Mouse (Mus musculus): ENCODE results near the gene Akap13. TPM values are rescaled to one million over a fixed set of nuclear protein-coding genes. Genes with fewer than 3 reads are reported as not detected.

The Akap13 gene
- total RNA-seq, 1 experiment: 24.6 TPM

- Histone ChIP-seq H3K4me3 (ENCODE audit: insufficient read depth in 1 of 2, low read depth in 1 of 2, low read length in 2 of 2, poor library complexity in 1 of 2, severe bottlenecking in 1 of 2) (no peak overlapping the region), H3K9ac (ENCODE audit: insufficient read depth, low read depth, low read length, poor library complexity, severe bottlenecking) (no peak overlapping the region), H3K36me3 (ENCODE audit: control insufficient read depth, insufficient read depth, low read length, poor library complexity, severe bottlenecking) (no peaks in the 10 kb centered on the region), H3K9me3 (ENCODE audit: control insufficient read depth, insufficient read depth, low read depth, low read length) (no peaks in the 10 kb centered on the region), H3K4me1 (ENCODE audit: control insufficient read depth in 2 of 2, insufficient read depth in 2 of 2, low read length in 2 of 2, poor library complexity in 1 of 2) (peaks cover 0 to 4% of the 10 kb centered on the region in 2 experiments; a peak in 1 of 4 replicates), H3K27ac (ENCODE audit: insufficient read depth, low read depth, low read length, poor library complexity, severe bottlenecking) (no peak overlapping the region)
- TF ChIP-seq MAFK (IDR thresholded peaks at IDR 0.05; ENCODE audit: insufficient read depth, low read depth, low read length): no peak
- TF ChIP-seq CHD2 (IDR thresholded peaks at IDR 0.05; ENCODE audit: low read depth, low read length): no peak
- TF ChIP-seq ZNF384 (IDR thresholded peaks at IDR 0.05; ENCODE audit: low read depth, low read length): no peak
- TF ChIP-seq ZC3H11A (IDR thresholded peaks at IDR 0.05; ENCODE audit: borderline replicate concordance, low read depth, low read length): no peak
- no peak for TF ChIP-seq HCFC1 (IDR thresholded peaks at IDR 0.05; ENCODE audit: borderline replicate concordance, insufficient read depth, low read length)
- in situ Hi-C loops (cut with MboI; ENCODE audit: low sequenced_read_pairs in 2 of 2, unreplicated experiment in 2 of 2): no loop called here
- DNase-seq (ENCODE audit: low read depth, low spot score): no peak
Observed at GRCm38 (mm10) chr7:75524789-75525569, 69.6 kb downstream of the Akap13 start.

GRCm38 (mm10) chr7:75525716-75526401 is 70.5 kb downstream of the Akap13 start:
- no peak for DNase-seq (ENCODE audit: low read depth, low spot score)
- Histone ChIP-seq H3K9ac (ENCODE audit: insufficient read depth, low read depth, low read length, poor library complexity, severe bottlenecking) (no peak overlapping the region), H3K36me3 (ENCODE audit: control insufficient read depth, insufficient read depth, low read length, poor library complexity, severe bottlenecking) (no peaks in the 10 kb centered on the region), H3K27ac (ENCODE audit: insufficient read depth, low read depth, low read length, poor library complexity, severe bottlenecking) (no peak overlapping the region), H3K9me3 (ENCODE audit: control insufficient read depth, insufficient read depth, low read depth, low read length) (no peaks in the 10 kb centered on the region), H3K4me3 (ENCODE audit: insufficient read depth in 1 of 2, low read depth in 1 of 2, low read length in 2 of 2, poor library complexity in 1 of 2, severe bottlenecking in 1 of 2) (no peak overlapping the region), H3K4me1 (ENCODE audit: control insufficient read depth in 2 of 2, insufficient read depth in 2 of 2, low read length in 2 of 2, poor library complexity in 1 of 2) (peaks cover 0 to 1% of the 10 kb centered on the region in 2 experiments; a peak in 1 of 4 replicates)
- in situ Hi-C loops (cut with MboI; ENCODE audit: low sequenced_read_pairs in 2 of 2, unreplicated experiment in 2 of 2): no loop called here
- TF ChIP-seq ZNF384 (IDR thresholded peaks at IDR 0.05; ENCODE audit: low read depth, low read length) (no peak), ZC3H11A (IDR thresholded peaks at IDR 0.05; ENCODE audit: borderline replicate concordance, low read depth, low read length) (no peak), HCFC1 (IDR thresholded peaks at IDR 0.05; ENCODE audit: borderline replicate concordance, insufficient read depth, low read length) (no peak)

DNA sequence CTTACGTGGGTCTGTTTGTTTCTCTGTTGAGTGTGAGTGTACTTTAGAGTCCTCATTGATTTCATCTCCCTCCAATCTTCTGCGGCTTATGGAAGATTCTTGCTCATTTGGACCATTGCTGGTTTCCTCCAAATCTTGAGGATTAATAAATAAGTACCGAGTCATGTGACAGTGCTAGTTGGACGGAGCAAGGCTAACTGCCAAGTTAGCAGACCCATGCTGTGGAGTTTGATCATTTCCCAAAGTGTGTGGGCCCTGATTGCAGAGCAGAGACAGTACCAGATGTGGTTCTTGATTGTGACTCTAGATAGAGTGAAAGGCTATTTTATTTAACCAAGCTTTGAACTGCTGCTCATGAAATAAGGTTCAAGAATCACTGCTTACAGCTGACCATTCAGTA is 73.4 kb downstream of the Akap13 start:
- in situ Hi-C loops (cut with MboI; ENCODE audit: low sequenced_read_pairs in 2 of 2, unreplicated experiment in 2 of 2): no loop called here
- Histone ChIP-seq H3K4me1 (ENCODE audit: control insufficient read depth in 2 of 2, insufficient read depth in 2 of 2, low read length in 2 of 2, poor library complexity in 1 of 2) (no peaks in the 10 kb centered on the region), H3K4me3 (ENCODE audit: insufficient read depth in 1 of 2, low read depth in 1 of 2, low read length in 2 of 2, poor library complexity in 1 of 2, severe bottlenecking in 1 of 2) (no peak overlapping the region), H3K9ac (ENCODE audit: insufficient read depth, low read depth, low read length, poor library complexity, severe bottlenecking) (no peak overlapping the region), H3K27ac (ENCODE audit: insufficient read depth, low read depth, low read length, poor library complexity, severe bottlenecking) (no peak overlapping the region), H3K9me3 (ENCODE audit: control insufficient read depth, insufficient read depth, low read depth, low read length) (no peaks in the 10 kb centered on the region), H3K36me3 (ENCODE audit: control insufficient read depth, insufficient read depth, low read length, poor library complexity, severe bottlenecking) (no peaks in the 10 kb centered on the region)
- DNase-seq (ENCODE audit: low read depth, low spot score): no peak
- TF ChIP-seq MAFK (IDR thresholded peaks at IDR 0.05; ENCODE audit: insufficient read depth, low read depth, low read length) (no peak), ZNF384 (IDR thresholded peaks at IDR 0.05; ENCODE audit: low read depth, low read length) (no peak), ZC3H11A (IDR thresholded peaks at IDR 0.05; ENCODE audit: borderline replicate concordance, low read depth, low read length) (no peak), CHD2 (IDR thresholded peaks at IDR 0.05; ENCODE audit: low read depth, low read length) (no peak), HCFC1 (IDR thresholded peaks at IDR 0.05; ENCODE audit: borderline replicate concordance, insufficient read depth, low read length) (no peak)

- TF ChIP-seq CHD2 (IDR thresholded peaks at IDR 0.05; ENCODE audit: low read depth, low read length): no peak
- no peak for TF ChIP-seq HCFC1 (IDR thresholded peaks at IDR 0.05; ENCODE audit: borderline replicate concordance, insufficient read depth, low read length)
- TF ChIP-seq ZC3H11A (IDR thresholded peaks at IDR 0.05; ENCODE audit: borderline replicate concordance, low read depth, low read length): no peak
- TF ChIP-seq MAFK (IDR thresholded peaks at IDR 0.05; ENCODE audit: insufficient read depth, low read depth, low read length): no peak
- TF ChIP-seq ZNF384 (IDR thresholded peaks at IDR 0.05; ENCODE audit: low read depth, low read length): no peak
- Histone ChIP-seq H3K36me3 (ENCODE audit: control insufficient read depth, insufficient read depth, low read length, poor library complexity, severe bottlenecking) (no peaks in the 10 kb centered on the region), H3K27ac (ENCODE audit: insufficient read depth, low read depth, low read length, poor library complexity, severe bottlenecking) (no peak overlapping the region), H3K4me1 (ENCODE audit: control insufficient read depth in 2 of 2, insufficient read depth in 2 of 2, low read length in 2 of 2, poor library complexity in 1 of 2) (no peaks in the 10 kb centered on the region), H3K4me3 (ENCODE audit: insufficient read depth in 1 of 2, low read depth in 1 of 2, low read length in 2 of 2, poor library complexity in 1 of 2, severe bottlenecking in 1 of 2) (no peak overlapping the region), H3K9ac (ENCODE audit: insufficient read depth, low read depth, low read length, poor library complexity, severe bottlenecking) (no peak overlapping the region), H3K9me3 (ENCODE audit: control insufficient read depth, insufficient read depth, low read depth, low read length) (no peaks in the 10 kb centered on the region)
- DNase-seq (ENCODE audit: low read depth, low spot score): no peak
- in situ Hi-C loops (cut with MboI; ENCODE audit: low sequenced_read_pairs in 2 of 2, unreplicated experiment in 2 of 2): no loop called here
Observed at GRCm38 (mm10) chr7:75529857-75530437, 74.6 kb downstream of the Akap13 start.
